Mouse (Mus musculus): ENCODE results near the gene B3glct. TPM values are rescaled to one million over a fixed set of nuclear protein-coding genes. Genes with fewer than 3 reads are reported as not detected.
A peak's percentile ranks its signal among the peaks of the same experiment; 100 is the strongest.

Gene B3glct
- total RNA-seq, 2 experiments from 2014 or later, result 14.0 to 15.1 TPM

DNA sequence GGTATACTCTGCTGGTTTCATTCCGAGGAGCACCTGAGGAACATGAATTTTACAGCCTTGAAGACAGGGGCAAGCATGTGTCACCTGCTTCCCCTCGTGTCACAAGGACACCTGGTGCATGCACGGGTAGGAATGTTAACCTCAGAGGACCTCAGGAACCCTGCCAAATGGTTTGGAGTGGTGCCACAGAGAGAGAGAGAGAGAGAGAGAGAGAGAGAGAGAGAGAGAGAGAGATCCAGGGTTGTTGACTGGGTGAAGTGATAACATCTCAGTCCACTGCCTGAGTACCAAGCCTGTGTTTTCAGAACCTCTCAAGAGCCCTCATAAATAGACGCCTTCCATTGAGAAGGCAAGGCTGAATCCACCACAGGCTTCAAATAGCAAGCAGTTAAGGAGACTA is 29.8 kb upstream of the B3glct start:
- no peak for TF ChIP-seq CTCF (IDR thresholded peaks at IDR 0.05)
- Histone ChIP-seq H3K27ac (no peak overlapping the region), H3K4me3 (no peak overlapping the region)
- intact Hi-C loops (cut with DNase I), result loop anchor here (2.0 to 5.0 kb wide), 2 partner anchors 203 to 374 kb away; no protein-coding TSS in a partner anchor
- no peak for DNase-seq (ENCODE audit: extremely low spot score in 1 of 2, low spot score in 2 of 2)

DNA sequence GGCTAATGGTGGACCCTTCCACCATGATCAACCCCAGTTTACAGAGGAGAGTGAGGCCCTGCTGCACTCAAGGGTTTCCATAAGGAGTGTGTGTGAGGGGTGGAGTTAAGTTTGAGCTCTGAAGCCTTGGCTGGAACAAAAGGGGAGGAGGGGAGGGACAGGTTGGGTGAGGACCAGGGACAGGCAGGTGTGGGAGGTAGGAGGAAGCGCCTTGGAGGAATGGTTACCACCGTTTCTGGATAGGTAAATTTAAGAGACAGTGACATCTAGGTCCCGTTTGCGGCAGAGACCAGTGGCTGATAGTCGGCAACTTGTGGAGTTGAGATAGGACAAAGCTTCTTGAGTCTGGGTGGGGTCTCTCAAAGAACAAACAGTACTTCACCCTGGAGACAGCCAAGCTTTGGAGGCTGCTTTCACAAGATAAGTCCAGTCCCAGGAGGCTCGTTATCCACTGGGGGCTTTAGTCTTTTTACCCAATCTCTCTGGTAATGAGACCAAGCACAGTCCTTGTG is 29.1 kb upstream of the B3glct start:
- no peak for DNase-seq (ENCODE audit: extremely low spot score in 1 of 2, low spot score in 2 of 2)
- intact Hi-C loops (cut with DNase I), result loop anchor here (2.0 to 5.0 kb wide), 2 partner anchors 202 to 373 kb away; no protein-coding TSS in a partner anchor
- Histone ChIP-seq H3K27ac (no peak overlapping the region), H3K4me3 (no peak overlapping the region)
- TF ChIP-seq CTCF (IDR thresholded peaks at IDR 0.05), result no peak

DNA sequence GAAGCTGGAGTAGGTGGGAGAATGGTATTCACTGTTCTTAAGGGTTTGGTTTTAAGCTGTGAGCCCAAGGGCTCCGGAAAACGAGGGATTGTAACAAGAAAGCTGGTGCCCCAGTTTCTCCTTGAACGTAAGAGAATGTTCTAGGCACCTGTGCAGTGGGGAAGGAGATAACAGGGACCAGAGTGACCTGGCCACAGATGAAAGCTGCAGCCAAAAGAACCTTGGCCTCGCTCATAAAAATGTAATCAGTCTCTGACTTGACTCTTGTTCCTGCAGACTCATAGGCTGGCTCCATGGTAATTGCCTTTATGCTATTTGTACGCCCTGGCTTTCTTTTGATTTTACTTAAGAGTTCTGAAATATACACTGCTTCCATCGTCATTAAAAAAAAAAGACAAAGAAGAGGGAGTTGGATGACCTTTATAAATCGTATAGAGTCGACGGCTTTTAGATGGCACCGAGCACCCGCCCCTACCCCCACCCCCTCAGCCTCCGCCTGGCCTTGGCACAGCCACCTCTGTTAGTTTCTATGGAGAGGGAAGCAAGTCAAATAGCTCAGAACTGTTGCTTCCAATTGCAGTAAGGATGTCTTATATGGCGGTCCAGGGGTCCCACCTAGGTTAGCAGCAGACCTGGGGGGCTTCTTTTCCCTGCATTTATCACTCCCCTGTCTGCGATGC is 28.4 kb upstream of the B3glct start:
- no peak overlapping the region; the same call in 1 of the 2 replicates for H3K27ac ChIP-seq
- no peak for DNase-seq (ENCODE audit: extremely low spot score in 1 of 2, low spot score in 2 of 2)
- intact Hi-C loops (cut with DNase I), result loop anchor here (2.0 to 5.0 kb wide), 2 partner anchors 201 to 373 kb away; no protein-coding TSS in a partner anchor
- H3K4me3 ChIP-seq, result no peak overlapping the region
- TF ChIP-seq CTCF (IDR thresholded peaks at IDR 0.05), result no peak

DNA sequence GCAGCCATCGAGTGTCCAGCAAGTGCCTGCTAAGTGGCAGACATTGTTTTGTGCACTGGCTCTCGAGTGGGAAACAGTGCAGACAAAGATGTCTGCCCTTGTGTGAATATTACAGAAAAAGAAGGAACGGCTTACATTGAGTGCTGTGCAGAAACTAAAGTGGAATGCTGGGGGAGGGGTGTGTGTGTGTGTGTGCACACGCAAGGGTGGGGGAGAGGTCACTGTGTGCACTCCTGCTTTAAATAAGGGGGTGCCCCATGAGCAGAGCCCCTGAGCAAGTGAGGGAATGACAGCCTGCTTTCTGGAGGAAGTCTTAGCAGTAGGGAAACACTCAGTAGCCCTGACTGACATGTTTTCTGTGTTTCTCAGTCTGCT is 27.9 kb upstream of the B3glct start:
- no peak for DNase-seq (ENCODE audit: extremely low spot score in 1 of 2, low spot score in 2 of 2)

DNA sequence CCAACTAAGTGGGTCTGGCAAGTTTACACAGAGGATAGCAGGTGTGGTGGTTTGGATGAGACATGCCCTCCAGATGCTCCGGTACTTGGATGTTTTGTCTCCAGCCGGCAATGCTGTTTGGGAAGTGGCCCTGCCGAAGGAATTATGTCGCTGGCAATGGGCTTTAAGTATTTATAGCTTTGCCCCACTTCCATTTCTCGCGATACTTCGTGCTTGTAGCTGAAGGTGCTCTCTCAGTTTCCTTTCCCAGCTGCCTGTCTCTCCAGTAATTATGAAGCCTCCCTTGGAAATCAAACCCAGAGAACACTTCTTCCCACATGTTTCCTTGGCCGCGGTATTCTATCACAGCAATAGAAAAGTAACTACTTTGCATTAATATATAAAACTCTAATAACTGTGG is 22.4 kb upstream of the B3glct start:
- intact Hi-C loops (cut with DNase I), result no loop called here
- TF ChIP-seq CTCF (IDR thresholded peaks at IDR 0.05), result no peak
- no peak overlapping the region for H3K4me3 ChIP-seq
- DNase-seq (ENCODE audit: extremely low spot score in 1 of 2, low spot score in 2 of 2), result no peak
- no peak overlapping the region for H3K27ac ChIP-seq

More for the DNA sequence above, 27.9 kb upstream of the B3glct start:
- Histone ChIP-seq H3K27ac (no peak overlapping the region), H3K4me3 (no peak overlapping the region)
- intact Hi-C loops (cut with DNase I), result no loop called here
- TF ChIP-seq CTCF (IDR thresholded peaks at IDR 0.05), result no peak

DNA sequence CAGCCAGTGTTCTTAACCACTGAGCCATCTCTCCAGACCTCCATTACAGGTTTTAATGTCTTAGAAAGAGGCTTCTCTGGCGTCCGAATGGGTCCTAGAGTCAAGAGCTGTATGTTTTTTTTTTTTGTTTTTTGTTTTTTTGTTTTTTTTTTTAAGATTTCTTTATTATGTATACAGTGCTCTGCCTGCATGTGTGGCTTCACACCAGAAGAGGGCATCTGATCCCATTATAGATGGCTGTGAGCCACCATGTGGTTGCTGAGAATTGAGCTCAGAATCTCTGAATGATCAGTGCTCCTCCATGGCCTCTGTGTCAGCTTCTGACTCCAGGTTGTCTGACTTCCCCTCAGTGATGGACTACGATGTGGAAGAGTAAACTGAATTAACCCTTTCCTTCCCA is 20.0 kb upstream of the B3glct start:
- intact Hi-C loops (cut with DNase I), result no loop called here
- DNase-seq (ENCODE audit: extremely low spot score in 1 of 2, low spot score in 2 of 2), result no peak
- TF ChIP-seq CTCF (IDR thresholded peaks at IDR 0.05), result peak; percentile 3; the same call in 1 of the 2 replicates
- H3K27ac ChIP-seq, result no peak overlapping the region
- H3K4me3 ChIP-seq, result no peak overlapping the region

DNA sequence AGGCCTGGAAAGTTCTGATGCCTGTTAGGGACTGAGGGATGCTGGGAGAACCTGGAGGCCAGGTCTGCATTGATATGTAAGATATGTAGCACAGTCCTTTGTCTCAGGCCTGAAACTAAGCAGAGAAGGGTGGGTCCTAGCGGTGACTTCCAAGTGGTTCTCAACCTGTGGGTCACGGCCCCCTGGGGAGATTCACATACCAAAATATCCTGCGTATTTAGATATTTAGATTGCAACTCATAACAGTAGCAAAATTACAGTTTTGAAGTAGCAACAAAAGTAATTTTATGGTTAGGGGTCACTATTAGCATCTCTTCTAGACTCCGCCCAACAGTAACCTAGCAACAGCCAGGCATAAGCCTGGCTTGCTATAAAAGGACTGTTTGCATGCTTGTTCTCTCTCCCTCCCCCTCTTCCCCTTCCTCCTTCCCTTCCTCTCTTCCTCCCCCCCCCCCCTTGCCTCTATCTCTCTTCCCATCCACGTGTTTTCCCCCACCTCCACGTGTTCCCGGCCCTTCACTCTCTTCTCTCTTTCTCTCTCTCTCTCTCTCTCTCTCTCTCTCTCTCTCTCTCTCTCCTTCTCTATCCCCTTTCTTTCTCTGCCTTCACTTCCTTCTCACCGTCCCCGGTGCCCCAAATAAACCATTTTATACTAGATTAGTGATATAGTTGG is 19.2 kb upstream of the B3glct start:
- Histone ChIP-seq H3K4me3 (no peak overlapping the region), H3K27ac (no peak overlapping the region)
- intact Hi-C loops (cut with DNase I), result no loop called here
- TF ChIP-seq CTCF (IDR thresholded peaks at IDR 0.05), result no peak
- DNase-seq (ENCODE audit: extremely low spot score in 1 of 2, low spot score in 2 of 2), result no peak

DNA sequence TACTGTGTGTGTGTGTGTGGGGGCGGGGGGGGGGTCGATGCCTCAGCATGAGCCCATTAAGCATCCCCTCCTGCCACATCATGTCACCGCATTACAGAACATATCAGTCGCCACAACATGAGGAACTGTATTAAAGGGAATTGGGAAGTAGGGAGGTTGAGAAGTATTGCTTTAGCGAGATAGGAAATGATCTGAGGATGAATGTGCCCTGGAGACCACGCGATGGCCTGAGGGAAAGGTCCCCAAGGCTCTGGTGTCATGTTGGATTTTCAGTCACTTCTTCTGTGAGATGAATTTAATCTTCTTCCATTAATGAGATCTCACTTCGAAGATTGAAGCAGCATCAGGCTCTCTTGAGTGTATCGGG is 18.6 kb upstream of the B3glct start:
- DNase-seq (ENCODE audit: extremely low spot score in 1 of 2, low spot score in 2 of 2), result no peak
- Histone ChIP-seq H3K27ac (no peak overlapping the region), H3K4me3 (no peak overlapping the region)
- intact Hi-C loops (cut with DNase I), result no loop called here
- TF ChIP-seq CTCF (IDR thresholded peaks at IDR 0.05), result no peak

DNA sequence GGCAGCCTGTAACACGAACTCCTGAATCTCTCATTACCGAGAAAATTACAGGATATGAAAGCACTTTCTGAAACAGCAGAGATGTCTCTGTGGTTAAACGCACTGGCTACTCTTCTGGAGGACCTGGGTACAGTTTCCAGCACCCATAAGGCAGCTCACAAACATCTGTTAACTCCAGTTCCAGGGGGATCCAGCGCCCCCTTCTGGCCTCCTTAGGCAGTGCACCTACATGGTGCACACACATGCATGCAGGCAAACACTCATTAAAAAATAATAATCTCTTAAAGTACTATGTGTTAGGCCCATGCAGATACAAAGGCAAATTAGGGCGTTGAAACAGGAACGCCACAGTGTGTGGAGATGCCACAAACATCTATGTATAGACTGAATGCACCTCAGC is 16.6 kb upstream of the B3glct start:
- DNase-seq (ENCODE audit: extremely low spot score in 1 of 2, low spot score in 2 of 2), result no peak
- intact Hi-C loops (cut with DNase I), result no loop called here
- Histone ChIP-seq H3K4me3 (no peak overlapping the region), H3K27ac (no peak overlapping the region)
- no peak; the same call in 1 of the 2 replicates for TF ChIP-seq CTCF (IDR thresholded peaks at IDR 0.05)

DNA sequence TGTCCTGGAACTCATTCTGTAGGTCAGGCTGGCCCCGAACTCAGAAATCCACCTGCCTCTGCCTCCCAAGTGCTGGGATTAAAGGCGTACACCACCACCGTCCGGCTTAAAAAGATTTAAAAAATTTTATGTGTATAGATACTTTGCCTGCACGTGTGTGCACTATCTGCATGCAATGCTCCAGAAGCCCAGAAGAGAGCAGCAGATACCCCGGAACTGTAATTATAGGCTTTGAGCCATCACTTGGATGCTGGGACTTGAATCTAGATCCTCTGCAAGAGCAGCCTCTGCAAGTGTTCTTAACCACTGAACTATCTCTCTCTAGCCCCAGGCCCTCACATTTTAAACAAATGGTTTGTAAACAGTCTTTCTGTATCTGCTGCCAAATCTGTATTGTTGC is 15.1 kb upstream of the B3glct start:
- peak; percentile 15 for TF ChIP-seq CTCF (IDR thresholded peaks at IDR 0.05)
- intact Hi-C loops (cut with DNase I), result no loop called here
- H3K4me3 ChIP-seq, result no peak overlapping the region
- DNase-seq (ENCODE audit: extremely low spot score in 1 of 2, low spot score in 2 of 2), result no peak
- H3K27ac ChIP-seq, result no peak overlapping the region

DNA sequence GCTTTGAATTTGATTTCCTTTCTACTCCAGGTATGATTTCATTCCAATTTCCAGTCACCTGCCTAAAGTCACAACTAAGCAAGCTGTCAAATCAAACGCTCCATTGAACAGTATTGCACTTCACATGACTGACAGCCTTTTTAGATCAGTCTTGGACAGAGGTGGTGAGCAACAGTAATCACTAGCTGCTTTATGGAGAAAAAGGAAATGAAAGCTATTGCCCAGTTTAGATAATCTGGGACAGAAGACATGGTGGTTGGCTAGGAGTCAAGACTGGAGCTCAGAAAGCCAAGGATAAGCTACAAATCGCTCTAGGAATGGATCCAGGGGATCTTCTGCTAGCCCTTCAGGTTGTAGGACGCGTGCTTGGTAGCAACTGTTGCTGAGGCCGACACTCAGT is 14.6 kb upstream of the B3glct start:
- intact Hi-C loops (cut with DNase I), result no loop called here
- H3K4me3 ChIP-seq, result no peak overlapping the region
- no peak overlapping the region for H3K27ac ChIP-seq
- no peak for TF ChIP-seq CTCF (IDR thresholded peaks at IDR 0.05)
- no peak for DNase-seq (ENCODE audit: extremely low spot score in 1 of 2, low spot score in 2 of 2)

DNA sequence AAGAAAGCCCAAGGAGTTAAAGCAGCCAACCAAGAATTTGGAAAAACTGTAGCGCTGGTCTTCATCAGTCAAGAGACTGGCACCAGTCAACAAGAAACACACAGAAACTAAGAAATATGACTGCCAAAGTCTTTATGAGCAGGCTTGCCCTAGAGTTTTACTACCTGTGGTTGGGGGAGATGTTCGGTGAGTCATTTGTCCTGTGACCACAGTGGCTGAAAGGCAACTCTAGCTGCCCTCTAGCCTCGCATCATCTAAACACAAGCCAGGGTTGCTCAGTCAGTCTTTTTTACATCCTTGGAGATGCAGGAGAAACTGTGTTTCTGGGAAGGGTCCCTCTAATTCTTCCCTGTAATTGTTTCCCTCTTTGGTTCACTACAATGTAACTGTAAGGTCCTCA is 834 bp upstream of the B3glct start:
- Histone ChIP-seq H3K27ac (no peak overlapping the region), H3K4me3 (no peak overlapping the region)
- intact Hi-C loops (cut with DNase I), result no loop called here
- DNase-seq (ENCODE audit: extremely low spot score in 1 of 2, low spot score in 2 of 2), result no peak
- no peak for TF ChIP-seq CTCF (IDR thresholded peaks at IDR 0.05)
